ENCODE assay signal across 8 mouse cellular contexts in the genomic region with DNA sequence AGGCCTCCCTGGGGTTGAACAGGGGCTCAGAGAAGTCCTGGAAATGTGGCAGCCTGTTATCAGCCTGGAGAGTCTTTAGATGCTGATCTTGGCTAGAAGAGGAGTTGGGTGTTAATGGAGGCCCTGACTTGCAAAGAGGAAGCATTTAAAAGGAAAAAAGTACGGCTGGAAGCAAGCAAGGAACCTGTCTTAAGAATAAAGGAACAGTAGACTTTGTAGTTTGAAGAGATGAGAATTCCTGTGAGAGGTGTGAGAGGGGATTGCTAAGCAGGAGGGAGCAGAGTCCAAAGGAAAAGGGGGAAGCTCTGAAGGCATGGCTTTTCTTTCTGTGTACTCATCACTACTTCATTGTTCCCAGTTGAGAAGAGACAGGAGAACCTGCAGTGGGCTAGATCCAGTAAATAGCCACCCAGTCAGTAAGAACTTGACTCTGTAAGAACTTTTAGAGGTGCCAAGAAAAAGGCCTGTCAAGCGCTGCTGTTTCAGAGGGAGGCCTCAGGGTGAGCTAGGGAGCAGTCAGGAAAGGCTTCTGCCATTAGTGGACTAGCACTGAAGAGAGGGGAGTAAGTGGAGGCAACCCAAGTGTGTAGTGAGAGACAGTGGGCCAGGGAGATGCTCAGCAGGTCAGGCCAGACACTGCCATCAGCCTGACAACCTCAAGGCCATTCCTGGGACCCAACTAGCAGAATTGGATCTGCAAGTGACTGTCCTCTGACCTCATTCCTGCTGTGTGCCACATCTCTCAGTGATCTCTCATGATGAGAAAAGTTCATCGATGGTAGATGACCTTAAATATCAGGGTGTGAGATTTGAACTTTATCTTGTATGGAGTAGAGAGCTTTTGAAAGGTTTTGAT. TPM values are rescaled to one million over a fixed set of nuclear protein-coding genes. Genes with fewer than 3 reads are reported as not detected.
DNase-seq lines count a peak whose midpoint lies in the region; ATAC-seq and TF ChIP-seq lines count a peak whose summit lies in the region.

No protein-coding gene starts in this region.

- no peaks in the 10 kb centered on the region for H3K9me3 ChIP-seq in erythroblast, embryonic 14.5 days (ENCODE audit: control insufficient read depth, low read length)
- H3K9me3 ChIP-seq in E14TG2a.4 (ENCODE audit: low read length), result no peaks in the 10 kb centered on the region
- H3K9me3 ChIP-seq in forebrain, embryonic 10.5 days, result no peaks in the 10 kb centered on the region
- H3K9me3 ChIP-seq in neural tube, embryonic 12.5 days, result no peaks in the 10 kb centered on the region

- H3K4me1 ChIP-seq in erythroblast, embryonic 14.5 days (ENCODE audit: control insufficient read depth), result peaks cover 44% of the 10 kb centered on the region
- H3K4me1 ChIP-seq in E14TG2a.4 (replicated peaks; ENCODE audit: low read depth, low read length), result peaks cover 32% of the 10 kb centered on the region
- peaks cover 33% of the 10 kb centered on the region for H3K4me1 ChIP-seq in forebrain, embryonic 10.5 days
- peaks cover 32% of the 10 kb centered on the region for H3K4me1 ChIP-seq in neural tube, embryonic 12.5 days

- H3K4me3 ChIP-seq in erythroblast, embryonic 14.5 days (replicated peaks), result peak overlapping the region; percentile 68
- peak overlapping the region; percentile 94 for H3K4me3 ChIP-seq in E14TG2a.4 (replicated peaks; ENCODE audit: low read length)
- peak overlapping the region; percentile 99 for H3K4me3 ChIP-seq in forebrain, embryonic 10.5 days
- peak overlapping the region; percentile 98 for H3K4me3 ChIP-seq in neural tube, embryonic 12.5 days

- no peak for ATAC-seq in erythroblast, adult 5-6 weeks (replicated peaks; ENCODE audit: low FRiP score, poor library complexity, severe bottlenecking)
- ATAC-seq in neural tube, embryonic 12.5 days (ENCODE audit: low FRiP score, low read depth), result no peak
- no peak for ATAC-seq in monocyte, adult 5-6 weeks (replicated peaks; ENCODE audit: insufficient number of reproducible peaks, low FRiP score, low TSS enrichment, poor library complexity, severe bottlenecking)

- peak overlapping the region; percentile 98 for H3K9ac ChIP-seq in neural tube, embryonic 12.5 days

- TF ChIP-seq CTCF in E14TG2a.4 (conservative IDR thresholded peaks at IDR 0.05; ENCODE audit: low read length), result no peak

- H3K4me2 ChIP-seq in neural tube, embryonic 12.5 days (replicated peaks), result peak overlapping the region; percentile 84

- 66% methylated on average over 3 of the region's 3 CpGs for WGBS in forebrain, embryonic 10.5 days
- WGBS in neural tube, embryonic 12.5 days, result 71% methylated on average over 3 of the region's 3 CpGs

- peak overlapping the region; percentile 99 for H3K27ac ChIP-seq in forebrain, embryonic 10.5 days
- no peak overlapping the region for H3K27ac ChIP-seq in neural tube, embryonic 12.5 days

- H3K27me3 ChIP-seq in erythroblast, embryonic 14.5 days (ENCODE audit: control insufficient read depth), result no peaks in the 10 kb centered on the region
- H3K27me3 ChIP-seq in E14TG2a.4 (ENCODE audit: insufficient read depth, low read length), result peaks cover 18% of the 10 kb centered on the region
- no peaks in the 10 kb centered on the region for H3K27me3 ChIP-seq in forebrain, embryonic 10.5 days (ENCODE audit: poor library complexity, severe bottlenecking)
- no peaks in the 10 kb centered on the region for H3K27me3 ChIP-seq in neural tube, embryonic 12.5 days (replicated peaks)

- no peak for DNase-seq in forebrain, embryonic 10.5 days (ENCODE audit: extremely low spot score, low spot score)
- DNase-seq in kidney, adult 9 months, result peak; percentile 29
- no peak for DNase-seq in thymus, postnatal 10 days (ENCODE audit: low spot score in 2 of 2)

- H3K36me3 ChIP-seq in erythroblast, embryonic 14.5 days (ENCODE audit: control insufficient read depth), result peaks cover 50% of the 10 kb centered on the region
- H3K36me3 ChIP-seq in E14TG2a.4 (ENCODE audit: insufficient read depth, low read length), result peaks cover 23% of the 10 kb centered on the region
- H3K36me3 ChIP-seq in forebrain, embryonic 10.5 days (replicated peaks), result peaks cover 34% of the 10 kb centered on the region
- peaks cover 24% of the 10 kb centered on the region for H3K36me3 ChIP-seq in neural tube, embryonic 12.5 days

RNA-seq across cellular contexts. Expression of a gene that starts 2.4 kb away (rescaled TPM):
- 0.56 and 1.2 TPM in 2 replicates for polyA plus RNA-seq in erythroblast, embryonic 14.5 days (2012)
- 3.5 and 9.0 TPM in 2 replicates for total RNA-seq in erythroblast, adult 5-6 weeks (2015; ENCODE audit: low replicate concordance)
- 1.3 and 3.3 TPM in 2 replicates for total RNA-seq in erythroblast, adult 5-6 weeks (2017; ENCODE audit: low replicate concordance)
- polyA plus RNA-seq in forebrain, embryonic 10.5 days (2016; fragmentation: Nextera tagmentation; extraction: Ambion mirVana), result 61.8 and 68.1 TPM in 2 replicates
- polyA plus RNA-seq in neural tube, embryonic 12.5 days (2016; fragmentation: Nextera tagmentation; extraction: Ambion mirVana), result 71.9 and 75.0 TPM in 2 replicates
- total RNA-seq in monocyte, adult 5-6 weeks (2017), result 5.2 to 13.2 TPM (median 8.6 TPM) in 3 replicates

RNA-seq across cellular contexts. Expression of a gene that starts 2.6 kb away (rescaled TPM):
- polyA plus RNA-seq in erythroblast, embryonic 14.5 days (2012), result 12.6 and 16.3 TPM in 2 replicates
- total RNA-seq in erythroblast, adult 5-6 weeks (2015; ENCODE audit: low replicate concordance), result 197 and 223 TPM in 2 replicates
- total RNA-seq in erythroblast, adult 5-6 weeks (2017; ENCODE audit: low replicate concordance), result 191 and 235 TPM in 2 replicates
- polyA plus RNA-seq in forebrain, embryonic 10.5 days (2016; fragmentation: Nextera tagmentation; extraction: Ambion mirVana), result 440 and 449 TPM in 2 replicates
- 378 and 393 TPM in 2 replicates for polyA plus RNA-seq in neural tube, embryonic 12.5 days (2016; fragmentation: Nextera tagmentation; extraction: Ambion mirVana)
- total RNA-seq in monocyte, adult 5-6 weeks (2017), result 438 to 562 TPM (median 516 TPM) in 3 replicates

RNA-seq across cellular contexts. Expression of a gene that starts 23.8 kb away (rescaled TPM):
- polyA plus RNA-seq in erythroblast, embryonic 14.5 days (2012), result 0.01 and 0.06 TPM in 2 replicates
- 2.5 and 2.9 TPM in 2 replicates for total RNA-seq in erythroblast, adult 5-6 weeks (2015; ENCODE audit: low replicate concordance)
- 0.43 and 1.1 TPM in 2 replicates for total RNA-seq in erythroblast, adult 5-6 weeks (2017; ENCODE audit: low replicate concordance)
- polyA plus RNA-seq in forebrain, embryonic 10.5 days (2016; fragmentation: Nextera tagmentation; extraction: Ambion mirVana), result 17.3 and 18.0 TPM in 2 replicates
- polyA plus RNA-seq in neural tube, embryonic 12.5 days (2016; fragmentation: Nextera tagmentation; extraction: Ambion mirVana), result 16.2 and 19.7 TPM in 2 replicates
- total RNA-seq in monocyte, adult 5-6 weeks (2017), result 19.5 to 41.1 TPM (median 19.5 TPM) in 3 replicates

RNA-seq across cellular contexts. Expression of a gene that starts 46.0 kb away (rescaled TPM):
- 0.21 and 0.25 TPM in 2 replicates for polyA plus RNA-seq in erythroblast, embryonic 14.5 days (2012)
- total RNA-seq in erythroblast, adult 5-6 weeks (2015; ENCODE audit: low replicate concordance), result 7.7 and 8.1 TPM in 2 replicates
- total RNA-seq in erythroblast, adult 5-6 weeks (2017; ENCODE audit: low replicate concordance), result 14.8 and 16.8 TPM in 2 replicates
- 91.5 and 95.8 TPM in 2 replicates for polyA plus RNA-seq in forebrain, embryonic 10.5 days (2016; fragmentation: Nextera tagmentation; extraction: Ambion mirVana)
- 26.9 and 29.4 TPM in 2 replicates for polyA plus RNA-seq in neural tube, embryonic 12.5 days (2016; fragmentation: Nextera tagmentation; extraction: Ambion mirVana)
- 1.1 to 2.1 TPM (median 1.2 TPM) in 3 replicates for total RNA-seq in monocyte, adult 5-6 weeks (2017)

RNA-seq across cellular contexts. Expression of a gene that starts 46.2 kb away (rescaled TPM):
- polyA plus RNA-seq in erythroblast, embryonic 14.5 days (2012), result 0.10 and 0.18 TPM in 2 replicates
- 0.63 and 7.9 TPM in 2 replicates for total RNA-seq in erythroblast, adult 5-6 weeks (2015; ENCODE audit: low replicate concordance)
- 2.2 and 6.8 TPM in 2 replicates for total RNA-seq in erythroblast, adult 5-6 weeks (2017; ENCODE audit: low replicate concordance)
- polyA plus RNA-seq in forebrain, embryonic 10.5 days (2016; fragmentation: Nextera tagmentation; extraction: Ambion mirVana), result 50.6 and 54.7 TPM in 2 replicates
- 60.8 and 68.4 TPM in 2 replicates for polyA plus RNA-seq in neural tube, embryonic 12.5 days (2016; fragmentation: Nextera tagmentation; extraction: Ambion mirVana)
- total RNA-seq in monocyte, adult 5-6 weeks (2017), result 10.0 to 24.0 TPM (median 12.7 TPM) in 3 replicates

Comparison
In these comparisons a context has a peak if more than half of its experiments do, and no peak if none do; other contexts are left out.
1. RNA of a gene that starts 2.4 kb away (polyA plus RNA-seq): 71.9 to 75.0 TPM in neural tube, embryonic 12.5 days and 61.8 to 68.1 TPM in forebrain, embryonic 10.5 days; 0.56 to 1.2 TPM in erythroblast, embryonic 14.5 days; every median in the first group is over 10 times any median in the second.
2. RNA of a gene that starts 2.6 kb away (polyA plus RNA-seq): 440 to 449 TPM in forebrain, embryonic 10.5 days and 378 to 393 TPM in neural tube, embryonic 12.5 days; 12.6 to 16.3 TPM in erythroblast, embryonic 14.5 days; every median in the first group is over 10 times any median in the second.
3. RNA of a gene that starts 23.8 kb away (polyA plus RNA-seq): 17.3 to 18.0 TPM in forebrain, embryonic 10.5 days and 16.2 to 19.7 TPM in neural tube, embryonic 12.5 days; 0.01 to 0.06 TPM in erythroblast, embryonic 14.5 days; every median in the first group is over 10 times any median in the second.
4. Peak in every context shown above with its lines, with median percentiles within 50 percentile points of each other: H3K4me3 ChIP-seq.